Mouse (Mus musculus) CD4-positive, CD25-positive, alpha-beta regulatory T cell (primary cell): ENCODE measurements around the gene Rsbn1. TPM values are rescaled to one million over a fixed set of nuclear protein-coding genes. Genes with fewer than 3 reads are reported as not detected.

Experiments
- polyA plus RNA-seq: library from polyadenylated mRNA; unstranded; fragments of 100-300 nt; shearing (Covaris generic); gene quantifications from one replicate; pipeline ENCODE4 v1.2.1, GENCODE M21; 2017

Gene Rsbn1
- 27.2 TPM for polyA plus RNA-seq

GRCm38 (mm10) chr3:103914010-103914669 is at the start of gene Rsbn1:
TSS of gene Rsbn1 (plus strand) at chr3:103914120.

GRCm38 (mm10) chr3:103967861-103968691 is 54.2 kb downstream of the Rsbn1 start, which contains the start of gene Phtf1:
TSS of gene Phtf1 (plus strand) at chr3:103968110.

Other genes with a start within 250 kb of the Rsbn1 start
- gene Olfml3, start 176.1 kb upstream of the Rsbn1 start, polyA plus RNA-seq: 0.44 TPM
- gene Gm10964, start 174.8 kb upstream of the Rsbn1 start, polyA plus RNA-seq: not detected
- gene Hipk1, start 122.6 kb upstream of the Rsbn1 start, polyA plus RNA-seq: 35.5 TPM
- 22.0 TPM for gene Dclre1b, start 104.7 kb upstream of the Rsbn1 start, polyA plus RNA-seq
- 31.5 TPM for gene Ap4b1, start 104.6 kb upstream of the Rsbn1 start, polyA plus RNA-seq
- not detected for gene Gm43064, start 104.5 kb upstream of the Rsbn1 start, polyA plus RNA-seq
- gene Bcl2l15, start 81.5 kb upstream of the Rsbn1 start, polyA plus RNA-seq: 1.8 TPM
- 256 TPM for gene Ptpn22, start 54.3 kb upstream of the Rsbn1 start, polyA plus RNA-seq
- 64.7 TPM for gene Phtf1, start 54.0 kb downstream of the Rsbn1 start, polyA plus RNA-seq